Mouse (Mus musculus): ENCODE data around the gene Tek.

Tek gene

GRCm38 (mm10) chr4:94810616-94811015 lies 71.5 kb downstream of the Tek start:
- no peak for DNase-seq

GRCm38 (mm10) chr4:94826891-94827290 lies 87.8 kb downstream of the Tek start:
- no peak for DNase-seq

- no peak for DNase-seq
Measured at GRCm38 (mm10) chr4:94827429-94827828, 88.3 kb downstream of the Tek start.

- DNase-seq: peak; percentile 69
Measured at GRCm38 (mm10) chr4:94829924-94830386, 90.9 kb downstream of the Tek start.

GRCm38 (mm10) chr4:94837061-94837460 lies 98.0 kb downstream of the Tek start:
- DNase-seq: peak; percentile 28

GRCm38 (mm10) chr4:94853301-94853700 lies 114.2 kb downstream of the Tek start:
- peak; percentile 70 for DNase-seq

- no peak for DNase-seq
Measured at GRCm38 (mm10) chr4:94854270-94854669, 115.2 kb downstream of the Tek start.

- peak; percentile 11 for DNase-seq
Measured at GRCm38 (mm10) chr4:94855201-94855600, 116.1 kb downstream of the Tek start.

- DNase-seq: no peak
Measured at GRCm38 (mm10) chr4:94900744-94901143, 161.7 kb downstream of the Tek start.

- DNase-seq: no peak
Measured at GRCm38 (mm10) chr4:94901780-94902179, 162.7 kb downstream of the Tek start.

Measured in kidney, adult 11 months (tissue).